Mouse (Mus musculus) layer of hippocampus, postnatal 14 days (tissue): ENCODE measurements at regions not wholly inside any gene's neighbourhood (a gene's known extent, or its start where the extent isn't known, plus 50 kb on each side); places are given as distances from the start of the nearest gene placed in this dataset.
A peak's percentile ranks its signal among the peaks of the same experiment; 100 is the strongest.

Source experiments
- DNase-seq, 2 experiments: peaks; one replicate each; pipeline ENCODE4 v3.0.0; 2021 to 2022; ENCODE audit warnings: low spot score in 2 of 2, mixed read lengths in 1 of 2

DNA sequence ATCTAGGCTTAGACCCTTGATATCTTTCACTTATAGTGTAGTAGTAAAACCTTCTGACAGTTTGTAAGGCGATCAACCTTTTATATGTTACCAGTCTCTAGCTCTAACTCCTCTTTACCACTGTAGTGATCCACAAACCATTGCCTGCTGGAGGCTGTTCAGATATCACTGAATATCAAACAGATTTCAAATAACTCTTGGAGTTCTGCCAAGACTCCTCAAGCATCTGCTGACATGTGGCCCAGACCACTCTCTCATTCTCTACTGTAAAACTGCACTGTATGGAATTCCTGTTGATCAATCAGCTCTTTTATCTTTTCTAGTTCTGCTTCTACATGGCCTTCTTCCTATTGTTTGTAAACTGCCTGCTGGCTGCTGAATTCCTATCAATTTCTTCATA lies 389.2 kb downstream of the Lrfn5 start:
- DNase-seq = peak in 1 of 2 experiments; percentile 5

DNA sequence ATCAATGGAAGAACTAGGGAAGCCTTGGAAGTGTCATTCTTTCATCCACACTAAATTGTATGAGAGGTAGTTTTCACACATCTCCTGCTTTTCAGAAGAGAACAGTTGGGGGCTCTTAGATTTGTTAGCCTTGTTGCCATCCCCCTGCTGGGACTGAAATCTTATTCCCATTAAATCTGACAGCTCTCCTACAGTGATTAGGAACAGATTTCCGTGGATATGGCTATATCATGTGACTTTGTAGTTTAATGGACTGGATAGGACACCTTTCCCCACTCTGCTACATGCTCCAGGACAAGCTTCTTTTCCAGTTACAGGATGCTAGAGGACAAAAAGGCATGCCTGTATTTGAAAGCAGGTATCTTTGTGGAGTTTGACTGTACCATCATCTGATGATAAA lies 400.4 kb downstream of the Lrfn5 start:
- no peak for DNase-seq

DNA sequence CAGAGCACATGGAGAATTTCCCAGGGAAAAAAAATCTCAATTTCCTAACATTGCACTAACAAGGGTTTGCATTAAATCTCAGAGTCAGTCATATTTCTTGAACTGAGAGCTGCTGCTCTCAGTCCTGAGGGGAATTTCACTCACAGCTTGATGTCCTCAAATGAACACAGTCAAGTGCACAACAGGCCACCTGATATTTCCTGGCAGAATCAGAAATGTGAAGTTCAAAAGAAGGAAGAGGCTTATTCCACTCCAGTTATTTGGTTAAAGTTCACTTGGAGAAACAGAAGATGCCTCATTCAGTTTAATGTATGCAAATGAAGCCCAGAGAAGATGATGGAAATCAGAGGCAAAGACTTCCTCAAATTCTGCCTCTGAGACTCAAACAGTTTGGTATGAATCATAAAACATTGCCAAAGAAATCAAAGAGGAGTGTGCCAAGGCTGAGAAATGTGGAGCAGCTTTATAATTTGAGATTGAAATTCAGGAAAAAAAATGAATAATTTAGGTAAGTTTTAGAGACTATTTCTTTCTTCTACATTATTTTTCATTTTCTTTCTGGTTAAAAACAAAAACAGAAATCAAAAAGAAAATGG lies 402.4 kb downstream of the Lrfn5 start:
- peak; percentile 2 to 15 for DNase-seq
